Mouse (Mus musculus): ENCODE data around the gene Hgd.

- TF ChIP-seq POLR2A (IDR thresholded peaks at IDR 0.05; ENCODE audit: insufficient read length, low read depth) (no peak), MAX (IDR thresholded peaks at IDR 0.05; ENCODE audit: low read depth) (no peak), POLR2AphosphoS2 (IDR thresholded peaks at IDR 0.05; ENCODE audit: insufficient read length, low read depth) (no peak), TCF12 (IDR thresholded peaks at IDR 0.05; ENCODE audit: insufficient read depth, poor library complexity, severe bottlenecking) (no peak)
These were observed 32.1 kb downstream of the Hgd start for GRCm38 (mm10) chr16:37612013-37612412.

Data from myocyte (in vitro differentiated cells).